Mouse (Mus musculus): ENCODE results near the gene Lmtk2. TPM values are rescaled to one million over a fixed set of nuclear protein-coding genes. Genes with fewer than 3 reads are reported as not detected.
A peak's percentile ranks its signal among the peaks of the same experiment; 100 is the strongest.

The Lmtk2 gene
- total and polyA plus RNA-seq, 2 experiments from 2014 or later = 7.1 to 58.8 TPM

DNA sequence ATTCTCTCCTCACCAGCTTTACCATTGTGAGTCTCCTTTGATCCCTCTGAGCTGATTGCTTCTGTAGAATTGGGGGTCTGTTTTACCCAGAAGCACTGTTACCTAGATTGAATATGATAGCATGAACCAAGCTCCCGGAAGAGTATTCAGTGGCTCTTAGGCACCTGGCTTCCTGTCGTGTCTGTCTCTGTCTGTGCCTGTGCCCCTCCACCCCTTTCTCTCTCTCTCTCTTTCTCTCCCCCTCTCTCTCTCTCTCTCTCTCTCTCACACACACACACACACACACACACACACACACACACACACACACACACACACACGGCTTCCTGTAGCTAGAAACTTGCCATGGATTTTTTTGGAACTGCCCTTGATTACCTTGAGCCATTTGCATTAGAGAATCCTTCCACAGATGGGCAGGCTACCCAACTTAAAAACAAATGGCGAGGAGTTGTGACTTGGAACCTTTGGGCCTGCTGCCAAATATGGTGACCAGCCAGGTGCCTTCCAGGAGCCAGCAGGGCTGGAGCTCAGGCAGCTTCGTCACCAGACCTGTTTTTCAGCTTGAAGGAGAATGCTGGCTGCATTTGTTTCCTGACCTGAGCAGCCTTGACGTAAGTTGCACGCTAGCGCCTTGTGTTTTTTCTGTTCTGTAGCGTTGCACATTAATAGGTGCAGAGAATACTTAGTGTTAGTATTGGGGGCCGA lies 62.7 kb downstream of the Lmtk2 start:
- H3K9me3 ChIP-seq (ENCODE audit: low read length) = no peaks in the 10 kb centered on the region
- H3K27me3 ChIP-seq (ENCODE audit: insufficient read depth, low read length) = no peaks in the 10 kb centered on the region
- no peak for ATAC-seq
- H3K9ac ChIP-seq (replicated peaks; ENCODE audit: low read length) = no peak overlapping the region
- H3K27ac ChIP-seq = no peak overlapping the region
- H3K4me1 ChIP-seq (ENCODE audit: insufficient read depth, low read length) = no peaks in the 10 kb centered on the region
- TF ChIP-seq CTCF (IDR thresholded peaks at IDR 0.05; ENCODE audit: low read depth) = no peak
- DNase-seq (ENCODE audit: low spot score) = no peak
- no peak overlapping the region for H3K4me3 ChIP-seq (ENCODE audit: low read length)
- no peak overlapping the region for H3K4me2 ChIP-seq (ENCODE audit: low read depth, low read length)
- peaks cover 28% of the 10 kb centered on the region; the same call in 1 of the 2 replicates for H3K36me3 ChIP-seq (ENCODE audit: insufficient read depth, low read length)
- WGBS = 81% methylated on average over 10 of the region's 10 CpGs

DNA sequence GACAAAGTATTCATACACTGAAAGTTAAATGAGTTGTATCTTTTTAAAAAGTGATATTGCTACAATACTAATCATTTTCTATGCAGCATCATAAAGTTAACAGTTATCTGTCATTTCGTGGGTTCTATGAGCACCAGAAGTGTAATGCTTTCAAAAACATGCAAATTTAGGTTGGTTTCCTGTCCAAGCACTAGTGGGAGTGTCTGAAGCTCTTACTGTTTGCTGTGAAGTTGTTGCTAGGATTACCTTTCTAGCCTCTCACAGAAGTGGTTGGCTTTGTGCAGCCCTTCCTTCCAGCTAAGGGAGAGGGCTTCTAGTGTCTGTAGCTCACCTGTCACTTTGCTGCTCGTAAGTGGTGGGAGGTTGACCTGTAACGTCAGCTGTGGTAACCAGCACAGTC lies 65.5 kb downstream of the Lmtk2 start:
- Histone ChIP-seq H3K4me3 (ENCODE audit: low read length) (no peak overlapping the region), H3K9me3 (ENCODE audit: low read length) (no peaks in the 10 kb centered on the region), H3K9ac (replicated peaks; ENCODE audit: low read length) (0 out of 2 replicates have a peak overlapping the region, but pooled peaks have one; percentile 24), H3K27me3 (ENCODE audit: insufficient read depth, low read length) (no peaks in the 10 kb centered on the region), H3K36me3 (ENCODE audit: insufficient read depth, low read length) (peaks cover 28% of the 10 kb centered on the region; the same call in 1 of the 2 replicates), H3K4me2 (ENCODE audit: low read depth, low read length) (no peak overlapping the region), H3K4me1 (ENCODE audit: insufficient read depth, low read length) (no peaks in the 10 kb centered on the region), H3K27ac (no peak overlapping the region)
- no peak for TF ChIP-seq CTCF (IDR thresholded peaks at IDR 0.05; ENCODE audit: low read depth)
- 89% methylated on average over 3 of the region's 3 CpGs for WGBS
- DNase-seq (ENCODE audit: low spot score) = no peak
- no peak for ATAC-seq

DNA sequence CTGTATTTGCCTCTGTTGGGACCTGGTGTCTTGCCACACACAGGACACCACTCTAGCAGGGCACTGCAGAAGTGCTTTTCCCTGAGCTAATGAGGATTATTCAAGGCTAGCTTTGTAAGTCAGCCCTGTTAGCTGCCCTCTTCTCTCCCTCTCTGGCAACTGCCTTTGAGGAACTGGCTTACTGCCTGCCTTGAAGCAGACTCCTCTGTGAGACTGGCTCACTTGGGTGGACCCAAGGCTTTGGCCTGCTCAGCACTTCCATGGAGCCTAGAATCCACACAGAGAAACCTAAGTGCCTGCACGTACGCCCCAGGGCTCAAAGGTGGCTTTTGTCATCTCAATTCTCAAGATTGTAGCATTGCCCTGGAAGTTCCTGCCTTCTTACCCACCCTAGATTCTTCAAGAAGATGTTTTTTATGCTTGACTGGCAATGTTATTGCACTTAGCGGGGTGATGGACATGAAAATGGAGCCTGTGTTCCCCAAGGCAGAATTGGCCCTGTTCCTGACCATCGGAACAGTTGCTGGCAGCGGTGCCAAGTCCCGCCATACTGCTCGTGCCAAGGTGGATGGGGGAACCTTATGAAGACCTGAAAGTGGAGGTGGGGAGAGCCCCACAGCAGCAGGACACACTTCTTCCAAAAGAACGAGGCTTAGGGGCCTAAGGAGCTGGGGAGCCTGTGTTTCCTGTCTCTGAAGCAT lies 69.2 kb downstream of the Lmtk2 start:
- Histone ChIP-seq H3K4me2 (ENCODE audit: low read depth, low read length) (no peak overlapping the region), H3K9me3 (ENCODE audit: low read length) (no peaks in the 10 kb centered on the region), H3K4me1 (ENCODE audit: insufficient read depth, low read length) (no peaks in the 10 kb centered on the region), H3K9ac (replicated peaks; ENCODE audit: low read length) (no peak overlapping the region), H3K4me3 (ENCODE audit: low read length) (no peak overlapping the region), H3K27me3 (ENCODE audit: insufficient read depth, low read length) (no peaks in the 10 kb centered on the region), H3K27ac (peak overlapping the region; percentile 16; the same call in 1 of the 2 replicates), H3K36me3 (ENCODE audit: insufficient read depth, low read length) (peaks cover 46% of the 10 kb centered on the region)
- WGBS = 67% methylated on average over 8 of the region's 8 CpGs
- DNase-seq (ENCODE audit: low spot score) (peak; percentile 37), ATAC-seq (peak; percentile 58; the same call in 1 of the 2 replicates)
- TF ChIP-seq CTCF (IDR thresholded peaks at IDR 0.05; ENCODE audit: low read depth) = no peak

DNA sequence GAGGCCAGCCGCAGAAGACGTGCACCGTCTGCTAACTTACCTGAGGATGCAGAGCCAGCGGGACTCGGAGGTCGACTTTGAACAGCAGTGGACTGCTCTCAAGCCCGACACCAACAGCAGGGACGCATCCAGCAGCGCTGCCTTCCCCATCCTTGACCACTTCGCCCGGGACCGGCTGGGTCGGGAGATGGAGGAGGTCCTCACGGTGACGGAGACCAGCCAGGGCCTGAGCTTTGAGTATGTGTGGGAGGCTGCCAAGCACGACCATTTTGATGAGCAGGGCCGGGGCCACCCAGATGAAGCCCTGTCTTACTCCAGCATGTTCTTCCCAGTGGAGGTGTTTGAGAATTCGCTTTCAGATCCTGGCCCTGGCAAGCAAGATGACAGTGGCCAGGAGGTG lies 73.4 kb downstream of the Lmtk2 start:
- no peaks in the 10 kb centered on the region for H3K27me3 ChIP-seq (ENCODE audit: insufficient read depth, low read length)
- no peak overlapping the region for H3K4me2 ChIP-seq (ENCODE audit: low read depth, low read length)
- no peaks in the 10 kb centered on the region for H3K4me1 ChIP-seq (ENCODE audit: insufficient read depth, low read length)
- WGBS = 92% methylated on average over 18 of the region's 18 CpGs
- DNase-seq (ENCODE audit: low spot score) (no peak), ATAC-seq (no peak)
- TF ChIP-seq CTCF (IDR thresholded peaks at IDR 0.05; ENCODE audit: low read depth) = no peak
- no peaks in the 10 kb centered on the region for H3K9me3 ChIP-seq (ENCODE audit: low read length)
- H3K27ac ChIP-seq = no peak overlapping the region
- peaks cover 51% of the 10 kb centered on the region for H3K36me3 ChIP-seq (ENCODE audit: insufficient read depth, low read length)
- H3K4me3 ChIP-seq (ENCODE audit: low read length) = no peak overlapping the region
- H3K9ac ChIP-seq (replicated peaks; ENCODE audit: low read length) = no peak overlapping the region

DNA sequence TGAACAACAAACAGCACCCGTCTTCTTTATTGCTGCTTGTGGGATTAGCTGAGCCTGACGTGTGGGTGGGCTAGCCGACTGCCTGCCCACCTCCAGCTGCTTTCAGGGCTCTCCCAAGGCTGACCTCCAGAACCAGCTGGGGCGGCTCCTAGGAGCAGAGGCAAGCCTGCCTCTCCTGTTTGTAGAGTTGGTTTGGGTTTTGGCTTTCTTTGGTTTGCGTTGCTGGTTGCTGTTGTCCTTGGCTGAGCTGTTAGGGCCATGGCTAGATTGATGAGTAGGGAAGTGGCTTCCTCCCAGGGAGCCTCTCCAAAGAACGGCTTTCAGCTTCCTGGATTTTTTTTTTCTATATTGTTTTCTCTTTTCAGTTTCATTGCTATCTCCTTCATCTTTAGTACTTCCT lies 78.0 kb downstream of the Lmtk2 start:
- peaks cover 29% of the 10 kb centered on the region for H3K36me3 ChIP-seq (ENCODE audit: insufficient read depth, low read length)
- 76% methylated on average over 6 of the region's 6 CpGs for WGBS

DNA sequence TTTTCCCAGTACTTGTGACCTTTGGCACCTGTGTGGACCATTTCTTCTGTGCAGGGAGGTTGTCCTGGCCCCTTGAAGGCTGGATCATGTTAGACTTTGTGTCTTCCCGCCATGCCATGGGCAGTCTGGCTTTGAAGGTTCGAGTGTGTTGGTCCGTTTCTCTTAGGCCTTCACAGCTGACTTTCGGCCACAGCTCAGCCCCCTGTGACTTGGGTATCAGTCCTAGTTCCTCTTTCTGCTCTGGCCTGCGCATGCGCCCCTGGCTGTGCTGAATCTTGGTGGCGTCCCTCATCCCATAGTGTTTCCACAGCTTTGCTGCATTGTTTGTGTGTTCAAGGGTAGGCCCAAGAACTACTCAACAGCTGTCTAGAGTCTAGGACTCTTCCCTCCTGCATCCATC lies 81.0 kb downstream of the Lmtk2 start:
- Histone ChIP-seq H3K27me3 (ENCODE audit: insufficient read depth, low read length) (no peaks in the 10 kb centered on the region), H3K4me3 (ENCODE audit: low read length) (no peak overlapping the region), H3K27ac (no peak overlapping the region), H3K4me2 (ENCODE audit: low read depth, low read length) (no peak overlapping the region), H3K4me1 (ENCODE audit: insufficient read depth, low read length) (no peaks in the 10 kb centered on the region), H3K9me3 (ENCODE audit: low read length) (no peaks in the 10 kb centered on the region), H3K36me3 (ENCODE audit: insufficient read depth, low read length) (peaks cover 15% of the 10 kb centered on the region), H3K9ac (replicated peaks; ENCODE audit: low read length) (no peak overlapping the region)
- WGBS = 95% methylated on average over 7 of the region's 7 CpGs
- ATAC-seq (no peak), DNase-seq (ENCODE audit: low spot score) (no peak)
- no peak for TF ChIP-seq CTCF (IDR thresholded peaks at IDR 0.05; ENCODE audit: low read depth)

More for the DNA sequence above, 78.0 kb downstream of the Lmtk2 start:
- H3K9me3 ChIP-seq (ENCODE audit: low read length) = no peaks in the 10 kb centered on the region
- DNase-seq (ENCODE audit: low spot score) = no peak
- no peaks in the 10 kb centered on the region for H3K4me1 ChIP-seq (ENCODE audit: insufficient read depth, low read length)
- H3K27me3 ChIP-seq (ENCODE audit: insufficient read depth, low read length) = no peaks in the 10 kb centered on the region
- no peak overlapping the region for H3K4me3 ChIP-seq (ENCODE audit: low read length)
- no peak overlapping the region for H3K27ac ChIP-seq
- no peak for TF ChIP-seq CTCF (IDR thresholded peaks at IDR 0.05; ENCODE audit: low read depth)
- H3K4me2 ChIP-seq (ENCODE audit: low read depth, low read length) = no peak overlapping the region
- ATAC-seq = no peak
- no peak overlapping the region for H3K9ac ChIP-seq (replicated peaks; ENCODE audit: low read length)

Measured in hindbrain, postnatal 0 days (tissue).